Mouse (Mus musculus): ENCODE results near the gene Mrc2.

The Mrc2 gene

DNA sequence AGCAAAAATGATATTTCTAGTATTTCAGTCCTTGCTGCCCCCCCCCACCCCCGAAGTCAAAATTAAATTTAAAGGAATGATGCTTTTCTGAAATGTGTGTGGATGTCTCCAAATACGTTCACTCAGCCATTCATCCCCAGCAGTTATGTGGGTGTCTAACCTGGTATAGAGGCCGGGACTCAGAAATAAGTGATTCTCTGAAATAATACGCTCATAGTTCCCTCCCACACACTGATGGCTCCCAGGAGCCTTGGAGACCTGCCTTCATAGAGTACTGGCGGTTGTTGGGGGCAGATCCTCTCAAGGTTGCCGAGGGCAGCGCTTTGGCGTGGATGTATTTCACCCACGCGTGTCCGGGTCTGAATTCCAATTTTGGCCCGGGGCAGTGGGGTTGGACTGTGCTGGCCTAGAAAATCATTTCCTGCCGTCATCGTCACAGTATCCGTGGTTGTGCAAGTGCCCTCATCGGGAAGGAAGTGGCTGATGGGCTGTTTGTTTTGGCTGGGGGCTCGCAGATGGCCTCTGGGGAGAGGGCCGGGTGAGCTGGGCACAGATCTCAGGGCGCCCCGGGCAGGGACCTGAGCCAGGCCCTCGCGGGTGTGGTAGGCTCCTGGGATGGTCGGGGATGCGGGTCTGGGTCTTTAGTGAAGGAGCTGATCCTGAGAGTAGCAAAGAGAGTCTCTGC lies 19.0 kb downstream of the Mrc2 start:
- no peak for DNase-seq (ENCODE audit: low read depth)

DNA sequence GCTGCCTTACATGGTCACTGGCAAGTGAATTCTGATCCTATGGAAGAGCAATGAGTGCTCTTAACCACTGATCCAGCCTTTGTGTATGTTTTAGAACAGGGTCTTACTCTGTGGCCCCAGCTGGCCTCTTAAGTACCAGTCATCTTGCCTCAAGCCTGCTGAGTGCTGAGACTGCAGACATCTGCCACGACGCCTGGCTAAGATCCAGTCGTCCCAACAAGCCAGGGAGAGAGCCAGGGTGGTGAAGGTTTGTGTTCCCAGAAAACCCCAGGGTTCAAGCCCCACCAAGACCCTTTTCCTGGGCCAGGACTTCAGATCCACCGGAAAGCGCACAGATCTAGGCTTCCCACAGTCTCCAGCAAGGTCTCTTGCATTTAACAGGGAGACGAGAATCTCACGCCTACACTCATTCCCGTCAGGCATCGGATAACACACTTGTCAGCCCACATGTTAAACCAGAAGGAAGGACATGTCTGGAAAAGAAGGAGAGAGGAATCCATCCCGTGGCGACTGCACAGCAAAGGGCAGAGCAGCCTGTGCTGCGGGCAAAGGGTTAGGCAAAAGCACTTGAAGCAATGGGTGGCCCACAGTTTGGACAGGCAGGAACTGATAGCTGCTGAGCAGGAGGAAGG lies 20.0 kb downstream of the Mrc2 start:
- no peak for DNase-seq (ENCODE audit: low read depth)

DNA sequence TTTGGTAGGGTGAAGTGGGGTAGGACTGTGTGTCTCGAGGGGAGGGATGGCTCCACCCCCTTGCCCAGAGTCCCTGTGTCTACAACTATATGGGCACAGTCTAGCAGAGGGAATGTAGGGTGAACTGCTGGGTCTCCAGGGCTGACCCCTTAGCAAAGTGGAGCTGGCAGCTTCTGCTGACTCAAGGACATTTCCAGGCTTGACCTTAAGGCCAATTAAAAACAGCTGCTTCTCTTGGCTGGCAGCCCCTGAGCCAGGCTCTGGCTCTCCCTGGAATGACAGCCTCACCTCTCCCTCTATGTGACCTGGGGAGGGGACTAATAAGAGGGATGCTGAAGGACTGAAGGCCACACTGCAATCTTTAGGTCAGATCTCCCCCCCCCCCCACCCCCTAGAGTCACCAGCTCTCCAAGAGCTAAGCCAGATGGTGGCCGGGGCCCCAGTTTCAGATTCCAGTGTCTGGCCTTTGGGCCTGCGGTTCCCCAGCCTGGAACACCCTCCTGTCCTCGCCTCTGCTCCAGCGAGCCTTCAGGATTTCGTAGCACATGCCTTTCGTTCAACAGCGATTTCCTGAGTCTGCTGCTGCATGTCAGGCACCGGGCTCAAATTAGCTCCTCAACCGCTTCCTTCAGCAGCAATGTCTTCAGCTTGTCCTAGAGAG lies 20.7 kb downstream of the Mrc2 start:
- DNase-seq (ENCODE audit: low read depth): no peak

DNA sequence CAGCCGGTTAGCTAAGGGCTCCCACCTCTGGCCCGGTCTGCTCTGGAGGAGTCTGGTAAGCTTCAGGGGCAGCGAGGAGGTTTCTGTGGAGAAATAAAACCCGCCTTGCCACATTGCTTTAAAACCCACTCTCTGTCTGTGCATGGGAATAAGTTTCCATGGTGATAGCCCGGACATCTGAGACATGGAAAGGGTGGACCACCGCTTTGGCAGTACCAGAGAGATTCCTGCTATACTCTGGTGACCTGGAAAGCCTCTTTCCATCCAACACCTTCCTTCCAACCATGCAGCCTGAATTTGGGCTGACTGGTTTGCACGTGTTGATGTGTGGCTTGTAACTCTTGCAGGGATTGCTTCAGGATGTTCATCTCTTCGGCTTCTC lies 21.2 kb downstream of the Mrc2 start:
- DNase-seq (ENCODE audit: low read depth): no peak

DNA sequence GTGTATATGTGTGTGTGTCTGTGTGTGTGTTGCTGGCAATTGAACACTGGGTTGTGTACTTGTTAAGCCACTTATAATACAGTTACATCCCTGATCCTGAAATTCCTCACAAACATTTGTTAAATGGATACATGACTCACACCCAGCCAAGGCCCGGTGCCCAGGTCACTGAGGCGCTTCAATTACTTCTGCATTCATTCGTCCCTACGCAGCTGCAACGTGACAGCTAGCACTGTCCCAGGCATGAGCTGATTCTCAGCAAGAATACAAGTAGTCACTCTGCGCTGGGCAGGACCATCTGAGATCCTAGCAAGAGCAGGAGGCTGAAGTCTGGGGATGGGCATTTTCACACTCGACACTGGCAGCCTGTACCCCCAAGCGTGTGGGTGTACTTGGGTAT lies 22.9 kb downstream of the Mrc2 start:
- no peak for DNase-seq (ENCODE audit: low read depth)

DNA sequence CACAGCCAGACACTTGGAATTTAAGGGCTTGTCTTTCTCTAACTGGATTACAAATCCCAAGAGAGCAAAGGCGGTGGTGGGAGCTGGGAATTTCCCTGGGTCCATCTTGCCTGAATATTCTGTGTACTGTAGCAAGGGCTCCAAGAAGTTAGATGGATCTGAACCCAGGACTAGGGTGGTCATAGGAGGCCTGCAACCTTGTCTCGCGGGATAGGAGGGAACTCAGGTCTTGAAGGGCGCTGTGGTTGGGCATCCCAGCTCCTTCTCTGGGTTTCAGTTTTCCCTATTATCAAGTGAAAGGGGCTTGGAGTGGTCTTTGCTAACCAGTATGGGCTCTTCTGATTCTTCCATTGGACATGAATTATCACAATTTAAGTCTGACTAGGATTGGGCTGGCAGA lies 23.7 kb downstream of the Mrc2 start:
- no peak for DNase-seq (ENCODE audit: low read depth)

DNA sequence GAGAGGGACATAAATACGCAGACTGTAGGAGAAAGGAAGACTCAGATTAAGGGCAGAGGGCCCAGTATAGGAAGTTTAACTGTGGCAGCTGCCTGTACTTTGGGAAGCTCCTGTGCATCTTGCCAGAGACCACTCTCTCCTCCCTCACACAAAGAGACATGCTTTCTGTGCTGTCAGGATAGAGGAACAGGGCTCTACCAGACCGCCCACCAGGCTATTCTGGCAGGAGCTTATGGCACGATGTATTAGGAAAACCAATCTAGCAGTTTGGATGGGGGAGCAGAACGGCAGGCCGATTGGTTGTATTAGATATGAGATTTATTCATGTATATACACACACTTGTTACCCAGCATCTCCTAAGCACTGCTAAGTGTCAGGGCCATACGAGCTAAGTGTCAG lies 25.3 kb downstream of the Mrc2 start:
- DNase-seq (ENCODE audit: low read depth): no peak

DNA sequence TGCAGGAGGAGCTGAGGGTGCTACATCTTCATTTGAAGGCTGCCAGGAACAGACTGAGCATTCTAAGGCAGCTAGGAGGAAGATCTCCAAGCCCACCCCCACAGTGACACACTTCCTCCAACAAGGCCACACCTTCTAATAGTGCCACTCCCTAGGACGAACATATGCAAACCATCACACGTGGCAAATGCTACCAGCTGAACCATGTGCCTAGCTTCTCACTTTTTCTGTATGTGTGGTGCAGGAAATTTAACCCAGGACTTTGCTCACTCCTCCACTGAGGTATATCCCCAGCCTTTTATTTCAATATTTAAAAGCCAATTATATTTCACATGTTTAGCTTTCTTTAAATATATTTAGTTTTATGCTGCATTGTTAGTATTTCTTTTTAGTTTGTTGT lies 28.6 kb downstream of the Mrc2 start:
- DNase-seq (ENCODE audit: low read depth): no peak

DNA sequence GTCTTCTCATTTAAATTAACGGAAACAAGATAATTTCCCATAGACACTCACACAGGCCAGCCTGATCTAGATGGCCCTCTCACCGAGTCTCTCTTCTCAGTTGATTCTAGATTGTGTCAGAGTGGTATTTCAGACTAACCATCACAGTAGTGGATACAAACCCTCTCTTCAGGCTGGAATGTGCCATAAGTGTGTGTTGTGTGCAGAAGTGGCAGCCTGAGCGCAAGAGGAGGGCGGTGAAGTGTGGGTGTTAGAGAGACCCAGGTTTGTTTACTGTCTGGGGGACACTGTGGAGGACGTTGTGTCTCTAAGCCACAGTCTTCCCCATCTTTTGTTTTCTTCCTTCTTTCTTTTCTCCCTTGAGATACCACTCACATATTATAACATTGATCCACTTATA lies 31.1 kb downstream of the Mrc2 start:
- no peak for DNase-seq (ENCODE audit: low read depth)

DNA sequence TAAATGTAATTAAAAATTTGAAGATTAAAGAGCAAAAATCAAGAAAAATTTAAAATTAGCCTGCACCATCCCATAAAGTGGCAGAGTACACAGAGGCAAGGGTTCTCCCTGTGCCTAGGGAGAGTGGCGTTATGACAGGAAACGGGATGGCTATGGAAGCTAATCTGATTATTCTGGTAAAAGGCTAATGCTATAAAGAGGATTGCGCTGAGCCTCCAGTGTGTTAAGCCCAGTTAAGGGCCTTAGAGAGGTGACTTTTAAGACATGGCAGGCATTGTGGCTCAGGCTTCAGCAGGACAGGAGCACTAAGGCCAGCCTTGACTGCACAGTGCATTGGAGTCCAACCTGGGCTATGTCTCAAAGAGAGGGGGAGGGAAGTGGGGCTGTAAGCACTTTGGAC lies 34.7 kb downstream of the Mrc2 start:
- DNase-seq (ENCODE audit: low read depth): no peak

DNA sequence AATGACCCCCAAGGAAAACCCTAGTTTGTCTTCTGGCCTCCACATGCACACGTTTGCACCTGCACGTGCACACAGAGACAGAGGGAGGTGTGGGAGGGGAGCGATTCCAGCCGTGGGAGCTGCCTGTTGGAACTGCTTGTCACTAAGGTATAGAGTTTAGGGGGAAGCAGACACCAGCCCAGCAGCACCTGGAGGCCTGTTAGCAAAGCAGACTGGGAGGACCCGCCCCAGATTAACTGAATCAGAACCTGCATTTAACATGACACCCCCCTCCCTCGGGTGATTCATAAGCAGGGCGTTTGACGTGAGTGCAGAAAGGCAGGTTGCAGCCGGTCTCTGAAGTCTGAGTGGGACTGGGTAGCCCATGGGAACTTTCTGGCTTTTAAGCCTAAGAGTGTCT lies 37.5 kb downstream of the Mrc2 start:
- no peak for DNase-seq (ENCODE audit: low read depth)

DNA sequence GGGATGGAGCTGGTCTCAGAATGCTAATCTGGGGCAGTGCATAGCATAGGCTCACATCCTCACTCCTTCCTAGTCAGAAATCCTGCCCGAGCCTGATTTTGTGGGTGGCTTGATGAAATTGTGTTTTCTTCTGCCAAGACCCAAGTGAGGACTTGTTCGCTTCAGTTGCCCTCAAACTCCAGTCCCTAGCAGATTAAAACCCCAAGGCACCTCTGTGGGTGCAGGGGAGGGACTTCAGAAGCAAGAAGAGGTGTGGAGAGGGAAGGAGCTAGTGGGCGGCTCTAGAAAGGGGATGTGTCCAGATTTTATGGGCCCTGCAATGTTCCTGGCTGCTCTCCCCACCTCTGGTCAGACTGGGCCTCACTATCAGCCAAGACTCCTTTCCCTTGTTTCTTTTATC lies 38.7 kb downstream of the Mrc2 start:
- DNase-seq (ENCODE audit: low read depth): no peak

DNA sequence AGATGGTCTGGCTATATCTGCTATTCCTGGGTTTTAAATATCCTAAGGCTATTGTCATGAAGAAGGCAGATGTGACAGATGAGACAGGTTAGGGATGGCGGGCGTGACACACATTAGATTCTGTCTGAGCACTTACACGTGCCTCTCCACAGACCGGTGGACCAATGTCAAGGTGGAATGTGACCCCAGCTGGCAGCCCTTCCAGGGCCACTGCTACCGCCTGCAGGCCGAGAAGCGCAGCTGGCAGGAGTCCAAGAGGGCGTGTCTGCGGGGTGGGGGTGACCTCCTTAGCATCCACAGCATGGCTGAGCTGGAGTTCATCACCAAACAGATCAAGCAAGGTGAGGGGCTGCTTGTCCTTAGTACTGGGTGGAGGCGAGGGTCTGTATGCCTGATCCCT lies 39.3 kb downstream of the Mrc2 start:
- no peak for DNase-seq (ENCODE audit: low read depth)

DNA sequence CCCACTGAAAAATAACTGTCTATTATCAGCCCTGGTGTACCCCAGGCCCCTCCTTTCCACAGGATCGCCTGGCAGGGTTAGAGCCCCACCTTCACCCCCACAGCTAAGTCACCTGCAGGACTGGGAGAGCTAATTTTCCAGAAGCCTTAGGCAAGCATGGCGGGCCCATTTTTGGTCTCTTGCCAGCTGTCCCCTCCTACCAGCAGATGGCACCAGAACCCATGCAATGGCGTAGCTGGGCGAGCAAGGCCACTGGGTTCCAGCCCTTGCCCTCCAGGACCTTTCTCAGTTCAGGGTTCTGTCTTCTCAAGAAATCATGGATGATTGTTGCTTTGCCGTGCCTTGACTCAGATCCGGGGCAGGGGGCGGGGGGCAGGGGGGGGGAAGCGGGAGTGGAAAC lies 40.0 kb downstream of the Mrc2 start:
- peak; percentile 29 for DNase-seq (ENCODE audit: low read depth)

DNA sequence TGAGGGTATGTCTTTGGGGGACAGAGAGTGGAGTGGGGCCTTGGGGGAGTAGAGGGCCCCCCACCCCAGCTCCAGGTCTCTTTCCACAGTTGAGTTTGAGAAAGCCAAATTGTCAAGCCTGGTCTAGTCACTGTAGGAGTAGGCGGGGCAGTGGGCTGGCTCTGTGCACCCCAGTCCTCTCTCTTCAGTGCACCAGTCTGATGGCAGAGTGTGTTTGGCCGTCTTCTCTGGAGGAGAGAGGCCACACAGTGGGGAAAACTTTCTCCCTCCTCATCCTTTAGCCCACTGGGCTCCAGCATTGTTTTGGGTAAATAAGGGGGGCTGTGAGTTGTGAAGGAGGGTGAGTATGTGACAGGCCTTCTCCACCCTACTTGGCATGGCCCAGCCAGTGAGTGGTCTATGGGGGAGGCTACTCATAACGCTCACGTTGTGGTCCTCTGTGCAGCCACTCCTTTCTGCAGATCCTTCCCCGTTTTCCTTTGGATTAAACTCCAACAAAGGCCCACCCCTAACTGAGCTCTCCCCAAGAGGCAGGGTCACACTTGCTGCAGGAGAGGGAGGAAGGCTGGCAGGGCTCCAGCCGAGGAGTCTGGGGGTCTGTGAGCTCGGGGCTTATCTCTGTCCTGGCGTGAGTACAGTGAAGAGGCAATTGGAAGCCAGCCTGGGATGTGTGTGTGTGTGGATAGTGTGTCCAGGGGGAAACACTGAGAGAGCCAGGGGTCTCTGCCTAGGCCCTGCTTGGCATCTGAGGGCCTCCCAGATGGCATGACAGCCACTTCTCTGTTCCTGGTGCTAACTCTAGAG lies 41.6 kb downstream of the Mrc2 start:
- DNase-seq (ENCODE audit: low read depth): no peak

DNA sequence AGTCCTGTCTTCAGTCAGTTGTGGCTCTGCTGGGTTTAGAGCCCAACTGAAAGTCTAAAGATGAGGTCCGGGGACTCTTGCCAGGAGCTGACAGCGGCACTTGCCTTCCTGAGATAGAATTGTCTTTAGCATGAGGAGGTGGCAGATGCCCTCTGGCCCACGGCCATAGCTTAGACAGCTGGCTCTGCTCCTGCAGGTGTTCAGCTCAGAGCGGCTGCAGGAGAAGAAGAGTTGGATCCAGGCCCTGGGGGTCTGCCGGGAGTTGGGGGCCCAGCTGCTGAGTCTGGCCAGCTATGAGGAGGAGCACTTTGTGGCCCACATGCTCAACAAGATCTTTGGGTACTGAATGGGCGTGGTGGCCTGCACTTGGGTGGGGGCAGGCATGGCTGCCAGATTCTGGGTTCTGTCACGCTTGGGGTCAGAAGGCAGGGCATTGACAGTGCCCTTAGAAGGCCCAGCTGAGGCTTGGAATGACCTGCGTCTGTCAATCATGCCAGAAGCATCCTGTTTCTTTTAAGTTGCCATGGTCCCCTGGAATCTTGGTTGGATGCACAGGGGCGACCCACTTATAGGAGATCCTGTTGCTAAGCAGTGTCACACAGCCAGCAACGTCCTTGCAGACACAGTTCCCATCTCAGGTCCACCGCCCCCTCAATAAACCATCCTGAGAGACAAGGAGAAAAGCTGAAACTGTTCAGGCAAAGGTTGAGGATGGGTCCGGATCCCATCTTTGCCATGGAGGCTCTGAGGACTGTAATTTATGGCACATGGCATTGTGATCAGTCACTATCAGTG lies 46.4 kb downstream of the Mrc2 start:
- DNase-seq (ENCODE audit: low read depth): no peak

DNA sequence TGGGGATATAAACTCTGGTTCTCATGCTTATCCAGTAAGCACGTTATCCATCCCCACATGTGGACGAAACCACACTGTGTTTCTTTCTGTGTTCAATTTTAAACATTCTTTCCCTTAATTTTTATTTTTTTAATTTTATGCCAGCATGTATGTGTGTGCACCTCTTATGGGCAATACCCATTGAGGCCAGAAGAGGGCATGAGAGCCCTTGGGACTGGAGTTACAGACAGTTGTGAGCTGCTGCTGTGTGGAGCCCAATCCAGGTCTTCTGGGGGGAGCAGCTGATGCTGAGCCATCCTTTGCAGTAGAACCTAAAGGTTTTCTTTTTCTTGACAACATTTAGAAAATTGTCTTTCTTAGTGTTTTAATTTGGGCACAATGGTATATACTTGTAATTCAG lies 52.8 kb downstream of the Mrc2 start:
- DNase-seq (ENCODE audit: low read depth): peak; percentile 31

DNA sequence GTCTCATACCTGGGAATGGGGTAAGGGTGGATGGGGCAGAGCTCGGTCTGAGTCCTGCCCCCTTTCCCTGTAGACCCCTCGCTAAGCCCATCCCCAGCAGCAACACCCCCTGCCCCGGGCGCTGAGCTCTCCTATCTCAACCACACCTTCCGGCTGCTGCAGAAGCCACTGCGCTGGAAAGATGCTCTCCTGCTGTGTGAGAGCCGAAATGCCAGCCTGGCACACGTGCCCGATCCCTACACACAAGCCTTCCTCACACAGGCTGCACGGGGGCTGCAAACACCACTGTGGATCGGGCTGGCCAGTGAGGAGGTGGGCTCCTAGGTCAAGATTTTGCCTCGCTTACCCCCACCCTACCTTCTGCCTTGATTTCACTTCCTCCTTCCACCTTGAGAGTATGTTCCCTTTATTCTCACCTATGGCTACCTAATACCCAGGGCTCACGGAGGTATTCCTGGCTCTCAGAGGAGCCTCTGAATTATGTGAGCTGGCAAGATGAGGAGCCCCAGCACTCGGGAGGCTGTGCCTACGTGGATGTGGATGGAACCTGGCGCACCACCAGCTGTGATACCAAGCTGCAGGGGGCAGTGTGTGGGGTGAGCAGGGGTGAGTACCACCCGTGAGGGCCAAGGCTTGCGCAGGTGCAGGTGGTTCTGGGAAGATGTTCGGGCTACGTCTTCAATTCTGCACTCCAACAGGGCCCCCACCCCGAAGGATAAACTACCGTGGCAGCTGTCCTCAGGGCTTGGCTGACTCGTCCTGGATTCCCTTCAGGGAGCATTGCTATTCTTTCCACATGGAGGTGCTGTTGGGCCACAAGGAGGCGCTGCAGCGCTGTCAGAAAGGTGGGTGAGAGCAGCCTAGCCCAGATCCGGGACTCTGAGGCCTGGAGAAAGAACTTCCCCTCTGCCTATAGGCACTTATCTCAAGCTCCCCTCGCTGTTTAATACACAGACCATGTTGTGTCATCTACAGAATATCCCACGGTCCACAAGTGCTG lies 55.0 kb downstream of the Mrc2 start:
- DNase-seq (ENCODE audit: low read depth): peak; percentile 63

DNA sequence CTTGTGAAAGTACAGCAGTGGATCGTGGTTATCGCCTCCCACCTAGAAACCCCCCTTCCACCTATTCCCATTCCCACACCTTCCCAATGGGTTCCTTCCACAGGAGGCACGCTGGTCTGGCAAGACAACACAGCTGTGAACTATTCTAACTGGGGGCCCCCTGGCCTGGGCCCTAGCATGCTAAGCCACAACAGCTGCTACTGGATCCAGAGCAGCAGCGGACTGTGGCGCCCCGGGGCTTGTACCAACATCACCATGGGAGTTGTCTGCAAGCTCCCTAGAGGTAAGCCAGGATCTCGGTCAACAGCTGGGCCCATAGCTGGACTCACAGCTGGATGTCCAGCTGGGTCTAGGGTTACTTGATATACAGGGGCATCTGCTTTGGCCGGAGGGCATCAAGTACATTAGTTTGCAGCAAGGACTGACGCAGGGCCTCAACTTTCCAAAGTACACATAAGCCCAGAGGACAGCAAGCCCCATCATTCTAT lies 56.1 kb downstream of the Mrc2 start:
- DNase-seq (ENCODE audit: low read depth): no peak

DNA sequence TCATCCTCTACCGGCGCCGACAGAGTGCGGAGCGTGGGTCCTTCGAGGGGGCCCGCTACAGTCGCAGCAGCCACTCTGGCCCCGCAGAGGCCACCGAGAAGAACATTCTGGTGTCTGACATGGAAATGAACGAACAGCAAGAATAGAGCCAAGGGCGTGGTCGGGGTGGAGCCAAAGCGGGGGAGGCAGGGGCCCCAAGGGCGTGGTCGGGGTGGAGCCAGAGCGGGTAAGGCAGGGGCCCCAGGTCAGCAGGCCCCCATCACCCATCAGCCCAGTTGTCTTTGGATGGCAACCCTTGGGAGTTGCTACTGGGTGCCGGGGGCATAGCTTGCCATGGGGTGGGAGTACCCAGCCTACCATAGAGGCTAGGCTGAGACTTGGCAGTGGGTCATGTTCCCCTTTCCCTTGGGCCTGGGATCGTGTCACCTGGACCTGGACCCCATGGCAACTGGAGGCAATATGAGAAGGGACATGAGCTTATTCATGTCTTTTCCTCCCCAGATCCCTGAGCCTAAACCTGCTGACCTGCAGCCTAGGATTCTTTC lies 57.4 kb downstream of the Mrc2 start:
- no peak for DNase-seq (ENCODE audit: low read depth)

Measured in induced T-regulatory cell, adult 2 months (primary cell).